Mouse (Mus musculus) adrenal gland, adult (tissue): ENCODE data around the gene Oasl2.

ENCODE experiments used
- DNase-seq, 2 experiments: peaks; one replicate each; pipeline ENCODE4 v3.0.0; 2022 to 2023; ENCODE audit warnings: low spot score in 1 of 2; ENCODE audit not compliant: inconsistent age in 2 of 2

Oasl2 gene

GRCm38 (mm10) chr5:114953326-114953725, 56.6 kb downstream of the Oasl2 start:
- DNase-seq: no peak

GRCm38 (mm10) chr5:114958069-114958468, 61.3 kb downstream of the Oasl2 start:
- DNase-seq: no peak
